28 mouse cellular contexts compared by ENCODE assay signal in the genomic region with DNA sequence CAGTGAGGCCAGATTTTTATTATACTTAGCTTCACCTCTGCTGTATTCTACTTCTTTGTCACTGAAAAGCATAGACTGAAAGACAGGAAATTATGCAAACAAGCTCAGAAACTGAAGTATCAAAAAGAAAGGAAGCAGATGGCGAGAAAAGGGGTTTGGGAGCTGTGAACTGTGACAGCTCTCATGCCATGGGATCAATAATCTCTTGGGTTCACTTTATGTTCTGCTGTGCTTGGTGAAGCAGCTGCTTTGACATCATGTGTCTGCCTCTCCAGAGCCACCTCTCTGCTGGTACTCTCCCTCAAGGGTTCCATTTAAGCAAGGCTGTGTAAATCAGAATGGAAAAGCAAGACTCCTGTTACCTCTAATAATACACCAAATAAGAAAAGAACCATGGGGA.
DNase-seq lines count a peak whose midpoint lies in the region; ATAC-seq and TF ChIP-seq lines count a peak whose summit lies in the region.
"Had no signal": no experiment of that assay in that cellular context is flagged by ENCODE, and none has a peak within 500 bp of the region (broad histone marks: within the 10 kb centered on the region; RNA-seq: fewer than 3 reads in every experiment).

No protein-coding gene starts in this region.

- WGBS in embryonic facial prominence, embryonic 14.5 days = 72% methylated on average over 1 of the region's 1 CpGs
- WGBS in embryonic facial prominence, embryonic 10.5 days = 76% methylated on average over 1 of the region's 1 CpGs
- WGBS in liver, postnatal 0 days (ENCODE audit: insufficient replicate concordance) = 17% methylated on average over 1 of the region's 1 CpGs
- WGBS in liver, embryonic 12.5 days (ENCODE audit: insufficient replicate concordance) = 32% methylated on average over 1 of the region's 1 CpGs

- no peaks in the 10 kb centered on the region for H3K9me3 ChIP-seq in embryonic facial prominence, embryonic 14.5 days (ENCODE audit: control insufficient read depth, low read length)
- no peaks in the 10 kb centered on the region for H3K9me3 ChIP-seq in embryonic facial prominence, embryonic 10.5 days
- H3K9me3 ChIP-seq in liver, postnatal 0 days (ENCODE audit: low read length) = no peaks in the 10 kb centered on the region
- no peaks in the 10 kb centered on the region for H3K9me3 ChIP-seq in liver, embryonic 12.5 days (replicated peaks)
- H3K9me3 ChIP-seq: embryonic facial prominence, embryonic 12.5 days; forebrain, embryonic 12.5 days; heart, embryonic 12.5 days; heart, embryonic 15.5 days; hindbrain, embryonic 15.5 days had no signal

- no peaks in the 10 kb centered on the region for H3K36me3 ChIP-seq in embryonic facial prominence, embryonic 14.5 days (ENCODE audit: control insufficient read depth, insufficient read depth, low read length)
- H3K36me3 ChIP-seq in embryonic facial prominence, embryonic 10.5 days (replicated peaks) = no peaks in the 10 kb centered on the region
- H3K36me3 ChIP-seq in liver, postnatal 0 days (replicated peaks; ENCODE audit: insufficient read depth, low read length) = no peaks in the 10 kb centered on the region
- no peaks in the 10 kb centered on the region for H3K36me3 ChIP-seq in liver, embryonic 12.5 days
- H3K36me3 ChIP-seq: embryonic facial prominence, embryonic 12.5 days; forebrain, embryonic 12.5 days; heart, embryonic 12.5 days; heart, embryonic 15.5 days; hindbrain, embryonic 15.5 days had no signal

- no peak for TF ChIP-seq EP300 in liver, postnatal 0 days (IDR thresholded peaks at IDR 0.05; ENCODE audit: low read depth)

- H3K4me2 ChIP-seq in embryonic facial prominence, embryonic 14.5 days (ENCODE audit: low read depth, low read length) = no peak overlapping the region
- H3K4me2 ChIP-seq in liver, postnatal 0 days (ENCODE audit: low read depth, low read length) = no peak overlapping the region
- no peak overlapping the region for H3K4me2 ChIP-seq in liver, embryonic 12.5 days
- H3K4me2 ChIP-seq: embryonic facial prominence, embryonic 12.5 days; forebrain, embryonic 12.5 days; heart, embryonic 12.5 days; heart, embryonic 15.5 days; hindbrain, embryonic 15.5 days had no signal

- DNase-seq in embryonic facial prominence, embryonic 14.5 days (ENCODE audit: low spot score) = no peak
- DNase-seq in embryonic facial prominence, embryonic 10.5 days (ENCODE audit: low spot score) = no peak
- DNase-seq in liver, postnatal 0 days = no peak
- peak; percentile 8 for DNase-seq in retina, embryonic 14.5 days (ENCODE audit: low spot score)
- DNase-seq in retina, postnatal 1 day = no peak
- no peak for DNase-seq in heart, adult 18-20 months
- DNase-seq: adrenal gland, adult 8-10 months; adrenal gland, postnatal 25 days; cerebellum, adult 18-20 months; cerebellum, adult 9-10 months; cerebellum, postnatal 14 days; embryo, embryonic 11 days; forebrain, postnatal 0 days; gastrocnemius, adult 2 months; gastrocnemius, postnatal 14 days; heart, adult 11 months; heart, postnatal 10 days; heart, postnatal 36 days had no signal

- ATAC-seq in embryonic facial prominence, embryonic 14.5 days (ENCODE audit: low read depth) = 0 out of 2 replicates have a peak, but pooled peaks have one; percentile 33
- 0 out of 2 replicates have a peak, but pooled peaks have one; percentile 12 for ATAC-seq in liver, postnatal 0 days
- ATAC-seq in liver, embryonic 12.5 days = no peak
- ATAC-seq: activated CD4-positive, CD25-positive, alpha-beta regulatory T cell, adult 4 months; CD4-positive, CD25-positive, alpha-beta regulatory T cell, adult 4 months; forebrain, postnatal 0 days; intestine, postnatal 0 days had no signal

- no peak overlapping the region for H3K27ac ChIP-seq in embryonic facial prominence, embryonic 14.5 days (replicated peaks; ENCODE audit: low read depth, low read length)
- no peak overlapping the region for H3K27ac ChIP-seq in embryonic facial prominence, embryonic 10.5 days (replicated peaks)
- H3K27ac ChIP-seq in liver, postnatal 0 days (ENCODE audit: low read depth) = no peak overlapping the region
- no peak overlapping the region for H3K27ac ChIP-seq in liver, embryonic 12.5 days
- H3K27ac ChIP-seq: embryonic facial prominence, embryonic 12.5 days; forebrain, embryonic 12.5 days; gastrocnemius, adult 2 months; heart, embryonic 15.5 days; hindbrain, embryonic 15.5 days had no signal

- H3K27me3 ChIP-seq in embryonic facial prominence, embryonic 14.5 days (replicated peaks; ENCODE audit: control insufficient read depth, insufficient read depth, low read length) = no peaks in the 10 kb centered on the region
- H3K27me3 ChIP-seq in embryonic facial prominence, embryonic 10.5 days (replicated peaks; ENCODE audit: low read depth, poor library complexity, severe bottlenecking) = no peaks in the 10 kb centered on the region
- H3K27me3 ChIP-seq in liver, postnatal 0 days (ENCODE audit: insufficient read depth, low read length) = no peaks in the 10 kb centered on the region
- H3K27me3 ChIP-seq in liver, embryonic 12.5 days (replicated peaks) = no peaks in the 10 kb centered on the region
- H3K27me3 ChIP-seq: embryonic facial prominence, embryonic 12.5 days; forebrain, embryonic 12.5 days; heart, embryonic 12.5 days; heart, embryonic 15.5 days; hindbrain, embryonic 15.5 days had no signal

- H3K4me1 ChIP-seq in embryonic facial prominence, embryonic 14.5 days (ENCODE audit: control insufficient read depth, insufficient read depth, low read length) = no peaks in the 10 kb centered on the region
- no peaks in the 10 kb centered on the region for H3K4me1 ChIP-seq in embryonic facial prominence, embryonic 10.5 days
- no peaks in the 10 kb centered on the region for H3K4me1 ChIP-seq in liver, postnatal 0 days (ENCODE audit: insufficient read depth)
- H3K4me1 ChIP-seq in liver, embryonic 12.5 days = no peaks in the 10 kb centered on the region
- H3K4me1 ChIP-seq: embryonic facial prominence, embryonic 12.5 days; forebrain, embryonic 12.5 days; heart, embryonic 12.5 days; heart, embryonic 15.5 days; hindbrain, embryonic 15.5 days had no signal

- TF ChIP-seq CTCF in liver, postnatal 0 days (IDR thresholded peaks at IDR 0.05; ENCODE audit: low read depth) = no peak

- H3K4me3 ChIP-seq in embryonic facial prominence, embryonic 14.5 days (ENCODE audit: low read depth, low read length) = no peak overlapping the region
- H3K4me3 ChIP-seq in embryonic facial prominence, embryonic 10.5 days = no peak overlapping the region
- H3K4me3 ChIP-seq in liver, postnatal 0 days (ENCODE audit: low read depth, low read length) = no peak overlapping the region
- no peak overlapping the region for H3K4me3 ChIP-seq in liver, embryonic 12.5 days
- H3K4me3 ChIP-seq: embryonic facial prominence, embryonic 12.5 days; erythroblast, embryonic 14.5 days; forebrain, embryonic 12.5 days; gastrocnemius, adult 2 months; heart, embryonic 12.5 days; heart, embryonic 15.5 days; hindbrain, embryonic 15.5 days had no signal

- H3K9ac ChIP-seq in embryonic facial prominence, embryonic 14.5 days (ENCODE audit: low read depth, low read length) = no peak overlapping the region
- H3K9ac ChIP-seq in liver, postnatal 0 days (replicated peaks) = no peak overlapping the region
- H3K9ac ChIP-seq in liver, embryonic 12.5 days = no peak overlapping the region
- H3K9ac ChIP-seq: embryonic facial prominence, embryonic 12.5 days; forebrain, embryonic 12.5 days; forebrain, postnatal 0 days; heart, embryonic 12.5 days; heart, embryonic 15.5 days; hindbrain, embryonic 15.5 days had no signal
